Mouse (Mus musculus): ENCODE data around the gene Chmp6.
A peak's percentile ranks its signal among the peaks of the same experiment; 100 is the strongest.

Chmp6 gene

GRCm38 (mm10) chr11:119937772-119938502, 24.7 kb downstream of the Chmp6 start:
- no peak for DNase-seq (ENCODE audit: low spot score)

GRCm38 (mm10) chr11:119939073-119939710, 26.0 kb downstream of the Chmp6 start:
- DNase-seq (ENCODE audit: low spot score) = no peak

- no peak for DNase-seq (ENCODE audit: low spot score)
Observed at GRCm38 (mm10) chr11:119939711-119940106, 26.5 kb downstream of the Chmp6 start.

GRCm38 (mm10) chr11:119940142-119940541, 26.9 kb downstream of the Chmp6 start:
- DNase-seq (ENCODE audit: low spot score) = no peak

- DNase-seq (ENCODE audit: low spot score) = peak; percentile 39
Observed at GRCm38 (mm10) chr11:119941794-119942193, 28.6 kb downstream of the Chmp6 start.

- DNase-seq (ENCODE audit: low spot score) = peak; percentile 59
Observed at GRCm38 (mm10) chr11:119942201-119942726, 29.0 kb downstream of the Chmp6 start.

GRCm38 (mm10) chr11:119942727-119943427, 29.6 kb downstream of the Chmp6 start, which contains the start of gene Baiap2:
Gene Baiap2, plus strand, starts transcription at chr11:119942763.
- DNase-seq (ENCODE audit: low spot score) = peak; percentile 99

- DNase-seq (ENCODE audit: low spot score) = peak; percentile 34
Observed at GRCm38 (mm10) chr11:119943428-119943988, 30.3 kb downstream of the Chmp6 start.

GRCm38 (mm10) chr11:119945343-119945742, 32.1 kb downstream of the Chmp6 start:
- DNase-seq (ENCODE audit: low spot score) = no peak

GRCm38 (mm10) chr11:119947426-119947825, 34.2 kb downstream of the Chmp6 start:
- no peak for DNase-seq (ENCODE audit: low spot score)

GRCm38 (mm10) chr11:119947897-119948296, 34.7 kb downstream of the Chmp6 start:
- no peak for DNase-seq (ENCODE audit: low spot score)

GRCm38 (mm10) chr11:119948305-119948704, 35.1 kb downstream of the Chmp6 start:
- DNase-seq (ENCODE audit: low spot score) = no peak

- no peak for DNase-seq (ENCODE audit: low spot score)
Observed at GRCm38 (mm10) chr11:119948803-119949202, 35.6 kb downstream of the Chmp6 start.

GRCm38 (mm10) chr11:119950535-119950934, 37.3 kb downstream of the Chmp6 start:
- DNase-seq (ENCODE audit: low spot score) = no peak

- no peak for DNase-seq (ENCODE audit: low spot score)
Observed at GRCm38 (mm10) chr11:119951326-119951725, 38.1 kb downstream of the Chmp6 start.

- DNase-seq (ENCODE audit: low spot score) = no peak
Observed at GRCm38 (mm10) chr11:119952429-119953224, 39.4 kb downstream of the Chmp6 start.

- DNase-seq (ENCODE audit: low spot score) = no peak
Observed at GRCm38 (mm10) chr11:119954233-119954632, 41.0 kb downstream of the Chmp6 start.

GRCm38 (mm10) chr11:119954749-119955337, 41.6 kb downstream of the Chmp6 start:
- DNase-seq (ENCODE audit: low spot score) = no peak

- DNase-seq (ENCODE audit: low spot score) = no peak
Observed at GRCm38 (mm10) chr11:119955432-119955831, 42.2 kb downstream of the Chmp6 start.

- DNase-seq (ENCODE audit: low spot score) = no peak
Observed at GRCm38 (mm10) chr11:119956590-119956989, 43.3 kb downstream of the Chmp6 start.

- no peak for DNase-seq (ENCODE audit: low spot score)
Observed at GRCm38 (mm10) chr11:119958856-119959255, 45.6 kb downstream of the Chmp6 start.
